In genomic region chr9:89253400-89253799, GRCm38 (mm10) we compare ENCODE assay signal across 20 mouse cellular contexts. TPM values are rescaled to one million over a fixed set of nuclear protein-coding genes. Genes with fewer than 3 reads are reported as not detected.
"Had no signal": no experiment of that assay in that cellular context is flagged by ENCODE, and none has a peak within 500 bp of the region (broad histone marks: within the 10 kb centered on the region; RNA-seq: fewer than 3 reads in every experiment).

No protein-coding gene starts in this region.

- DNase-seq: kidney, adult 18-20 months; kidney, adult 9 months; kidney, postnatal 14 days; kidney, postnatal 4 days; layer of hippocampus, postnatal 36 days; left cerebral cortex, postnatal 4 days; liver, postnatal 0 days; lung, embryonic 14.5 days; lung, postnatal 4 days; midbrain, embryonic 14.5 days; right cerebral cortex, postnatal 4 days; thymus, adult 2 months; thymus, postnatal 14 days; thymus, postnatal 4 days had no signal

- ATAC-seq: liver, postnatal 0 days; lung, postnatal 0 days had no signal

RNA-seq across cellular contexts. Expression of gene Gm29094, which starts 54.2 kb away (rescaled TPM):
- total RNA-seq: layer of hippocampus, adult 18-20 months; layer of hippocampus, postnatal 36 days; left cerebral cortex, adult 2 months; left cerebral cortex, postnatal 14 days; left cerebral cortex, postnatal 4 days; megakaryocyte-erythroid progenitor cell, adult 5-6 weeks; midbrain, postnatal 0 days had no signal

RNA-seq across cellular contexts. Expression of gene Bcl2a1b, which starts 54.4 kb away (rescaled TPM):
- total RNA-seq: megakaryocyte-erythroid progenitor cell, adult 5-6 weeks had no signal
